Mouse (Mus musculus): ENCODE results near the gene Pde7b. TPM values are rescaled to one million over a fixed set of nuclear protein-coding genes. Genes with fewer than 3 reads are reported as not detected.

Gene Pde7b
- polyA plus RNA-seq, 1 experiment from 2014 or later: 2.1 TPM

GRCm38 (mm10) chr10:20575002-20575401 lies 149.9 kb downstream of the Pde7b start:
- Histone ChIP-seq H3K27me3 (ENCODE audit: insufficient read depth, low read length) (no peaks in the 10 kb centered on the region), H3K4me3 (replicated peaks; ENCODE audit: low read depth, low read length) (no peak overlapping the region), H3K9me3 (replicated peaks; ENCODE audit: low read length) (no peaks in the 10 kb centered on the region), H3K4me2 (ENCODE audit: low read length) (no peak overlapping the region), H3K36me3 (ENCODE audit: insufficient read depth, low read length) (no peaks in the 10 kb centered on the region), H3K4me1 (replicated peaks; ENCODE audit: insufficient read depth, low read length) (no peaks in the 10 kb centered on the region), H3K9ac (ENCODE audit: low read depth, low read length) (no peak overlapping the region), H3K27ac (no peak overlapping the region)
- TF ChIP-seq CTCF (IDR thresholded peaks at IDR 0.05; ENCODE audit: low read depth): no peak
- DNase-seq (ENCODE audit: low spot score) (no peak), ATAC-seq (replicated peaks; ENCODE audit: low FRiP score, low read depth) (no peak)
- 94% methylated on average over 11 of the region's 11 CpGs for WGBS

- no peak for ATAC-seq (replicated peaks; ENCODE audit: low FRiP score, low read depth)
- 96% methylated on average over 1 of the region's 1 CpGs for WGBS
Observed at GRCm38 (mm10) chr10:20574414-20574813, 150.5 kb downstream of the Pde7b start.

GRCm38 (mm10) chr10:20571521-20571920 lies 153.4 kb downstream of the Pde7b start:
- 79% methylated on average over 2 of the region's 2 CpGs for WGBS
- no peak for ATAC-seq (replicated peaks; ENCODE audit: low FRiP score, low read depth)

More at GRCm38 (mm10) chr10:20574414-20574813, 150.5 kb downstream of the Pde7b start:
- Histone ChIP-seq H3K9ac (ENCODE audit: low read depth, low read length) (no peak overlapping the region), H3K36me3 (ENCODE audit: insufficient read depth, low read length) (no peaks in the 10 kb centered on the region), H3K4me2 (ENCODE audit: low read length) (no peak overlapping the region), H3K9me3 (replicated peaks; ENCODE audit: low read length) (no peaks in the 10 kb centered on the region), H3K4me3 (replicated peaks; ENCODE audit: low read depth, low read length) (no peak overlapping the region), H3K27me3 (ENCODE audit: insufficient read depth, low read length) (no peaks in the 10 kb centered on the region), H3K27ac (no peak overlapping the region), H3K4me1 (replicated peaks; ENCODE audit: insufficient read depth, low read length) (no peaks in the 10 kb centered on the region)
- no peak for TF ChIP-seq CTCF (IDR thresholded peaks at IDR 0.05; ENCODE audit: low read depth)
- no peak for DNase-seq (ENCODE audit: low spot score)

DNA sequence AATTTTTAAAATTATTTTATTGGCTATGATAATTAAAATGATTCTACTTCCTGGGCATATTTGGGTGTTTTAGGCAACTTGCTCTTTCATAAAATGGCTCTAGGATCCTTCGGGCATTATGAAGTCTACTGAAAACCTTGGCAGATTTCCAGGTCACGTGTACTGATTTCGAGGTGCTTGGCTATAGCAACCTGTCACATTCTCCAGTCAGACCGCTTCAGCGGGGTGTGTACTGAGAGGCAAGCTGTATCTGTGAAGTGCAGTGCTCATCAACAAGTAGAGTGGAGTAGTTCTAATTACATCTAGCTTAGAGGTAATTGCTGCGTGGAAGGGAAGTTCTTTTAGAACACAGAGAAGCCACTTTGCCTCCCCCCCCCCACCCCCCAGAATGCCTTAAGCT lies 156.2 kb downstream of the Pde7b start:
- Histone ChIP-seq H3K9me3 (replicated peaks; ENCODE audit: low read length) (no peaks in the 10 kb centered on the region), H3K36me3 (ENCODE audit: insufficient read depth, low read length) (no peaks in the 10 kb centered on the region), H3K9ac (ENCODE audit: low read depth, low read length) (no peak overlapping the region), H3K27me3 (ENCODE audit: insufficient read depth, low read length) (no peaks in the 10 kb centered on the region), H3K4me3 (replicated peaks; ENCODE audit: low read depth, low read length) (no peak overlapping the region), H3K4me2 (ENCODE audit: low read length) (no peak overlapping the region), H3K27ac (no peak overlapping the region), H3K4me1 (replicated peaks; ENCODE audit: insufficient read depth, low read length) (no peaks in the 10 kb centered on the region)
- no peak for DNase-seq (ENCODE audit: low spot score)
- ATAC-seq (replicated peaks; ENCODE audit: low FRiP score, low read depth): no peak
- TF ChIP-seq CTCF (IDR thresholded peaks at IDR 0.05; ENCODE audit: low read depth): no peak
- 73% methylated on average over 6 of the region's 6 CpGs for WGBS

More at GRCm38 (mm10) chr10:20571521-20571920, 153.4 kb downstream of the Pde7b start:
- no peak overlapping the region for H3K4me3 ChIP-seq (replicated peaks; ENCODE audit: low read depth, low read length)
- H3K27ac ChIP-seq: no peak overlapping the region
- no peaks in the 10 kb centered on the region for H3K9me3 ChIP-seq (replicated peaks; ENCODE audit: low read length)
- no peaks in the 10 kb centered on the region for H3K36me3 ChIP-seq (ENCODE audit: insufficient read depth, low read length)
- no peaks in the 10 kb centered on the region for H3K4me1 ChIP-seq (replicated peaks; ENCODE audit: insufficient read depth, low read length)
- DNase-seq (ENCODE audit: low spot score): no peak
- TF ChIP-seq CTCF (IDR thresholded peaks at IDR 0.05; ENCODE audit: low read depth): no peak
- H3K27me3 ChIP-seq (ENCODE audit: insufficient read depth, low read length): no peaks in the 10 kb centered on the region
- no peak overlapping the region for H3K9ac ChIP-seq (ENCODE audit: low read depth, low read length)
- no peak overlapping the region for H3K4me2 ChIP-seq (ENCODE audit: low read length)

GRCm38 (mm10) chr10:20567684-20568236 lies 157.1 kb downstream of the Pde7b start:
- WGBS: 94% methylated on average over 5 of the region's 5 CpGs
- H3K4me1 ChIP-seq (replicated peaks; ENCODE audit: insufficient read depth, low read length): no peaks in the 10 kb centered on the region
- H3K4me3 ChIP-seq (replicated peaks; ENCODE audit: low read depth, low read length): no peak overlapping the region
- H3K9me3 ChIP-seq (replicated peaks; ENCODE audit: low read length): no peaks in the 10 kb centered on the region
- no peaks in the 10 kb centered on the region for H3K36me3 ChIP-seq (ENCODE audit: insufficient read depth, low read length)
- H3K27me3 ChIP-seq (ENCODE audit: insufficient read depth, low read length): no peaks in the 10 kb centered on the region
- DNase-seq (ENCODE audit: low spot score): no peak
- ATAC-seq (replicated peaks; ENCODE audit: low FRiP score, low read depth): no peak
- H3K27ac ChIP-seq: no peak overlapping the region
- H3K4me2 ChIP-seq (ENCODE audit: low read length): no peak overlapping the region
- no peak for TF ChIP-seq CTCF (IDR thresholded peaks at IDR 0.05; ENCODE audit: low read depth)
- H3K9ac ChIP-seq (ENCODE audit: low read depth, low read length): no peak overlapping the region

DNA sequence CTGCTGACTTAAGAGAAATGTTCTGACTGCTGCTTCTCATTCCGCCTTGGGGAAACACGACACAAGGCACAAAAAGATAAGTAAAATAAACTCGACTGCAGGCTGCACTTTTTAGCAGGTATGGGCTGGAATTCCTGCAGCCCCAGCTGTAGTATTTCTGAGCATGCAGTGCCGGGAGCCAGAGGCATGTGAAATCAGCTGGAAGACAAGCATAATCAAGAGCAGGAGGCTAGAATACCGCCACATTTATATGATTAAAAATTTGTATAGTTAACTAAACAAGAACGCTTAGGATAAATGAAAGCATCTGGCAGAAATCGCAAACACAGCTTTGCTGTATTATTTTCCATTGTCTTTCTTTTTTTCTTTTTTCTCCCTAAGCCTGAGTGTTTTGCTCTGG lies 168.4 kb downstream of the Pde7b start:
- no peak overlapping the region for H3K4me2 ChIP-seq (ENCODE audit: low read length)
- H3K4me3 ChIP-seq (replicated peaks; ENCODE audit: low read depth, low read length): no peak overlapping the region
- no peaks in the 10 kb centered on the region for H3K9me3 ChIP-seq (replicated peaks; ENCODE audit: low read length)
- no peak for TF ChIP-seq CTCF (IDR thresholded peaks at IDR 0.05; ENCODE audit: low read depth)
- H3K27me3 ChIP-seq (ENCODE audit: insufficient read depth, low read length): no peaks in the 10 kb centered on the region
- WGBS: 69% methylated on average over 7 of the region's 7 CpGs
- H3K36me3 ChIP-seq (ENCODE audit: insufficient read depth, low read length): no peaks in the 10 kb centered on the region
- H3K27ac ChIP-seq: no peak overlapping the region
- H3K9ac ChIP-seq (ENCODE audit: low read depth, low read length): no peak overlapping the region
- ATAC-seq (replicated peaks; ENCODE audit: low FRiP score, low read depth) (no peak), DNase-seq (ENCODE audit: low spot score) (no peak)
- no peaks in the 10 kb centered on the region for H3K4me1 ChIP-seq (replicated peaks; ENCODE audit: insufficient read depth, low read length)

DNA sequence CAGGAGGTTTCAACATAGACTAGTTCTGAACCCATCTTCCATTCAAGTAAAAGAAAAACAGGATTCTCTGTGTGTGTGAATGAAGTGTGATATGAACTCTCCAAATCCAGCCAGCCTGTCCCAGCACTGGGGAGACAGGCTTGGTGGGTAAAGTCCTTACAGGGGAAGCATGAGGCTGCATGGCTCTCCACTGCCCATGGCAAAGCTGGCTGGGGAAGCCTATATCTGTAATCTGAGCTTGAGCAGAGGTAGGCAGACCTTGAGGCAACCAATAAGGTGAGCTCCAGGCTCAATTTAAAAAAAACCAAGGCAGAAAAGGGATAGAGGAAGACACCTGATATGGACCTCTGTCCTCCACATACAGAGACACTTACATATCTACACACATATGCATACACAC lies 173.5 kb downstream of the Pde7b start:
- Histone ChIP-seq H3K4me2 (ENCODE audit: low read length) (no peak overlapping the region), H3K27ac (no peak overlapping the region), H3K4me1 (replicated peaks; ENCODE audit: insufficient read depth, low read length) (peaks cover 16% of the 10 kb centered on the region; the same call in 1 of the 2 replicates), H3K36me3 (ENCODE audit: insufficient read depth, low read length) (no peaks in the 10 kb centered on the region), H3K9me3 (replicated peaks; ENCODE audit: low read length) (no peaks in the 10 kb centered on the region), H3K27me3 (ENCODE audit: insufficient read depth, low read length) (no peaks in the 10 kb centered on the region), H3K9ac (ENCODE audit: low read depth, low read length) (no peak overlapping the region), H3K4me3 (replicated peaks; ENCODE audit: low read depth, low read length) (no peak overlapping the region)
- no peak for TF ChIP-seq CTCF (IDR thresholded peaks at IDR 0.05; ENCODE audit: low read depth)
- ATAC-seq (replicated peaks; ENCODE audit: low FRiP score, low read depth) (no peak), DNase-seq (ENCODE audit: low spot score) (no peak)

All from kidney, postnatal 0 days (tissue).